Mouse (Mus musculus): ENCODE data around the gene Lrtm2. TPM values are rescaled to one million over a fixed set of nuclear protein-coding genes. Genes with fewer than 3 reads are reported as not detected.
"Not testable (repeated sequence)": the region's sequence is repeated elsewhere in the genome, so short reads cannot be mapped to it uniquely, and the experiment has no call there.

Gene Lrtm2
- polyA plus RNA-seq, 1 experiment from 2014 or later, result 0.04 TPM

DNA sequence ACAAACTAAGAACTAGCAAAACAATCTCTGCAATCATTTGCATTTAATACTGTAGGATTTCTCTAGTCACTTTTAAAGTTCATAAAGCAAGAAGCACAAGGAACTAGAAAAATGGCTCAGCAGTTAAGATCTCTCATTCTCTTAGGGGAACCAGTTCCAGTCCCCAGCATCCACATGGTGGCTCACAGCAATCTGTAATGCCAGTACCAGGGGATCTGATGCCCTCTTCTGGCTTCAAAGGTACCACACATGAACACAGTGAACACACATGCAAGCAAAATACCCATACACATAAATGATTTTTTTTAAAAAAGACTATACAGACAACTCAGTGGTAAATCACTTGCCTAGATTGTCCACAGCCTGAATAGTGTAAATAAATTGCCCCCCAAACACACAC lies 41.1 kb upstream of the Lrtm2 start:
- H3K9ac ChIP-seq (ENCODE audit: low read depth, low read length), result no peak overlapping the region
- no peak overlapping the region for H3K4me3 ChIP-seq (ENCODE audit: low read depth, low read length)
- H3K27me3 ChIP-seq (replicated peaks; ENCODE audit: control insufficient read depth, insufficient read depth, low read length), result no peaks in the 10 kb centered on the region
- H3K36me3 ChIP-seq (ENCODE audit: control insufficient read depth, insufficient read depth), result peaks cover 9% of the 10 kb centered on the region
- 0 out of 2 replicates have a peak, but pooled peaks cover 8% of the 10 kb centered on the region for H3K4me1 ChIP-seq (replicated peaks; ENCODE audit: control insufficient read depth, insufficient read depth, low read length)
- H3K27ac ChIP-seq (ENCODE audit: low read depth, low read length), result no peak overlapping the region
- no peak for ATAC-seq
- H3K4me2 ChIP-seq (replicated peaks; ENCODE audit: low read depth), result no peak overlapping the region
- H3K9me3 ChIP-seq (ENCODE audit: control insufficient read depth), result no peaks in the 10 kb centered on the region
- peak; percentile 55 for TF ChIP-seq CTCF (IDR thresholded peaks at IDR 0.05; ENCODE audit: low read depth)

DNA sequence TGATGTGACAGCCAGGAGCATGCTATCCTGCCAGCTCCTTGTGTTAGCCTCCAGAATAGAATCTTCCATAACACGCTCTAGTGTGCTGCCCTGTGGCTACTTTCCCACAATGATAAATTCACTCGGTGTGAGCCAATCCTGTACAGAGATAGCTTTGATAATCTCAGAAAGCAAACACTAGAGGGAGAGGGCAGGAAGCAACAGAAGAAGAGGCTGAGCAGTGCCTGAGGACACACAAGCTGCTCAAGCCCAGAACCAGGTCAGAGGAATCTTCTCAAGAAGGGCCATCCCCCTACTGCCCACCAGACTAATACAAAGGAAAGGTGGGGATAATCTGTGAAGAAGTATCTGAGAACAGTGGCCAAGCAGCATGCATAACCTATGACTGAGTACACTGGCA lies 36.8 kb upstream of the Lrtm2 start:
- H3K9me3 ChIP-seq (ENCODE audit: control insufficient read depth), result no peaks in the 10 kb centered on the region
- 0 out of 2 replicates have a peak, but pooled peaks cover under 1% of the 10 kb centered on the region for H3K4me1 ChIP-seq (replicated peaks; ENCODE audit: control insufficient read depth, insufficient read depth, low read length)
- TF ChIP-seq CTCF (IDR thresholded peaks at IDR 0.05; ENCODE audit: low read depth), result no peak
- H3K4me2 ChIP-seq (replicated peaks; ENCODE audit: low read depth), result no peak overlapping the region
- H3K27me3 ChIP-seq (replicated peaks; ENCODE audit: control insufficient read depth, insufficient read depth, low read length), result no peaks in the 10 kb centered on the region
- 60% methylated on average over 2 of the region's 2 CpGs for WGBS
- ATAC-seq, result no peak
- no peak overlapping the region for H3K4me3 ChIP-seq (ENCODE audit: low read depth, low read length)
- H3K9ac ChIP-seq (ENCODE audit: low read depth, low read length), result no peak overlapping the region
- H3K36me3 ChIP-seq (ENCODE audit: control insufficient read depth, insufficient read depth), result peaks cover 44% of the 10 kb centered on the region
- no peak overlapping the region for H3K27ac ChIP-seq (ENCODE audit: low read depth, low read length)

DNA sequence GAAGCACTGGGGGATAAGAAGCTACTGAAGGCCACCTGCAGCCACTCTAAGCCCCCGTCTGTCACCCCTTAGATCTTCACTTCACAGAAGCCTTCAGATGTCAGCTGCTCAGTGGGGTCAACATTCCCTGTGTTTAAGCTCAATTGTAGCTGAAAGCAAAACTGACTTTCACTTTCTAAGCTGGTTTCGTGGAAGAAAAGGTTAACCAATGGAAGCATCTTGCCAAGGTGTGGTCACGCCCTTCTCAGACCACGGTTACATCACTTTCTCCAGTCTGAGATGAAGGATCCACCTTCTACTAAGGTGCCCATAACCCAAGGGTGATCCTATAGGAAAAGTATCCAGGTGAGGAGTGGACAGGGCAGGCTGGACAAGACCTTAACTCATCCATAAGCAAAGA lies 36.2 kb upstream of the Lrtm2 start:
- not testable (repeated sequence) for H3K27ac ChIP-seq (ENCODE audit: low read depth, low read length); H3K27me3 ChIP-seq (replicated peaks; ENCODE audit: control insufficient read depth, insufficient read depth, low read length); H3K4me2 ChIP-seq (replicated peaks; ENCODE audit: low read depth); H3K9me3 ChIP-seq (ENCODE audit: control insufficient read depth); H3K4me3 ChIP-seq (ENCODE audit: low read depth, low read length); H3K4me1 ChIP-seq (replicated peaks; ENCODE audit: control insufficient read depth, insufficient read depth, low read length); H3K9ac ChIP-seq (ENCODE audit: low read depth, low read length)
- 0 out of 2 replicates have a peak, but pooled peaks have one; percentile 47 for ATAC-seq
- peaks cover 44% of the 10 kb centered on the region for H3K36me3 ChIP-seq (ENCODE audit: control insufficient read depth, insufficient read depth)
- 73% methylated on average over 3 of the region's 4 CpGs for WGBS

DNA sequence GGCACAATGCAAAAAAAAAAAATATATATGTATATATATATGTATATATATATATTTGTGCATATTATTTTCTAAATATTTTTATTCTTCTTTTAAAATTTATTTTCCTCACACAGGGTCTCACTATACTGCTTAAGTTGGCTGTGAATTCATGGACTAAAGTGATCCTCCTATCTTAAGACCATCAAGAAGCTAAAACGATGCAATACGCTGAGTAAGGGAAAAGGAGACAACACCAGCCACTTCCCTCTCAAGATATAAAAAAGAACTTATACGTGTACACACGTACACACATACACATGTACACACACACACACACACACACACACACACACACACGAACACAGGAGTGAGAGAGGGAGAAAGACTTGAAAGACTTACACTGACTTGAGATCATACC lies 33.0 kb upstream of the Lrtm2 start:
- ATAC-seq, result no peak
- Histone ChIP-seq H3K4me2 (replicated peaks; ENCODE audit: low read depth) (no peak overlapping the region), H3K9ac (ENCODE audit: low read depth, low read length) (no peak overlapping the region), H3K27ac (ENCODE audit: low read depth, low read length) (no peak overlapping the region), H3K9me3 (ENCODE audit: control insufficient read depth) (no peaks in the 10 kb centered on the region), H3K27me3 (replicated peaks; ENCODE audit: control insufficient read depth, insufficient read depth, low read length) (no peaks in the 10 kb centered on the region), H3K4me1 (replicated peaks; ENCODE audit: control insufficient read depth, insufficient read depth, low read length) (no peaks in the 10 kb centered on the region), H3K36me3 (ENCODE audit: control insufficient read depth, insufficient read depth) (peaks cover 65% of the 10 kb centered on the region), H3K4me3 (ENCODE audit: low read depth, low read length) (no peak overlapping the region)
- TF ChIP-seq CTCF (IDR thresholded peaks at IDR 0.05; ENCODE audit: low read depth), result no peak
- WGBS, result 88% methylated on average over 5 of the region's 5 CpGs

DNA sequence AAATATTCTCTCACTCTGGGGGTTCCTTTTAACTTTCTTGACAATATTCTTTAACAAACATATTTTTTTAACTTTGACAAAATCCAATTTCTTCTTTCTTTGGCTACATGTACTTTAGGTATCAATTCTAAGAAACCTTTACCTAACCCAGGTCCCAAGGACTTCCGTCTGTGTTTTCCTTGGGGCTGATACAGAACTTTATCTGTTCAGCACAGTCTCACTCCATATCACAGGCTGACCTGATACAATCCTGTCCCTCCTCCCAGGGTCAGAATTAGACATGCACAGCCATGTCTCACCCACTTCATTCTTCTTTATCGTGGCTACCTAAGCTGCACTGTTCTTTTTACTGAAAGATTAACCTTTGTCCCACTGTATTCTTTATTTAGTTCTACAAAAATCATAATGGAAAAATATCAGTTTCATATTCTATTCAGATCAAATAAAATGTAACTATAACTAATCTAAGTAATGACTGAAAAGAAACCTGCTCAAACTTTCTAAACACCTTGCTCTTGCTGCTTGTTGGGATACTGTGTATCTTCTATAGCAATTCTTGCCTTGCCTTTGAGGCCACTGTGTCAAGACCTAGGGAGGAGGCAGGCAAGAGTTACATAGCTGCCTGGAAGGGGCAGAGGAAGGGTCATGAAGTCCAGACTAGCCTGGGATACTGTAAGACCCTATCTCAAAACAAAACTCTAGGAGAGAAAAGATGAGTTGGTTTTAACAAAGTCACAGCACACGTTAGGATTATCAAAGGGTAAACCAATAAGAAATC lies 30.5 kb upstream of the Lrtm2 start:
- no peaks in the 10 kb centered on the region for H3K4me1 ChIP-seq (replicated peaks; ENCODE audit: control insufficient read depth, insufficient read depth, low read length)
- 77% methylated on average over 3 of the region's 3 CpGs for WGBS
- H3K4me3 ChIP-seq (ENCODE audit: low read depth, low read length), result no peak overlapping the region
- H3K9me3 ChIP-seq (ENCODE audit: control insufficient read depth), result no peaks in the 10 kb centered on the region
- H3K36me3 ChIP-seq (ENCODE audit: control insufficient read depth, insufficient read depth), result peaks cover 77% of the 10 kb centered on the region
- no peaks in the 10 kb centered on the region for H3K27me3 ChIP-seq (replicated peaks; ENCODE audit: control insufficient read depth, insufficient read depth, low read length)
- H3K27ac ChIP-seq (ENCODE audit: low read depth, low read length), result no peak overlapping the region
- H3K4me2 ChIP-seq (replicated peaks; ENCODE audit: low read depth), result no peak overlapping the region
- no peak for ATAC-seq
- TF ChIP-seq CTCF (IDR thresholded peaks at IDR 0.05; ENCODE audit: low read depth), result no peak
- H3K9ac ChIP-seq (ENCODE audit: low read depth, low read length), result no peak overlapping the region

DNA sequence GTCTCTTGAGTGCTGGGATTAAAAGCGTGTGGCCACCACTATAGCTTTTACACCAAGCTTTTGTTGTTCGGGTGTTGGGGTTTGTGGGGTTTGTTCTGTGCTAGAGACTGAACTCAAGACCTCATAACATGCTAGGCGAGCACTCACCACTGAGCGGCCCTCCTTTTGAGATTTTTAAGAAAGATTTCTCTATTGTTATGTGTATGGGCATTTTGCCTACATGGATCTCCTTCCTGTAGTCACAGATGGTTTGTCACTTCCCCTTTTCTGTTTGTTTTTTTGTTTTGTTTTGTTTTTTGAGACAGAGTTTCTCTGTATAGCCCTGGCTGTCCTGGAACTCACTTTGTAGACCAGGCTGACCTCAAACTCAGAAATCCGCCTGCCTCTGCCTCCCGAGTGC lies 29.7 kb upstream of the Lrtm2 start:
- ATAC-seq; H3K4me1 ChIP-seq (replicated peaks; ENCODE audit: control insufficient read depth, insufficient read depth, low read length); H3K27ac ChIP-seq (ENCODE audit: low read depth, low read length); H3K27me3 ChIP-seq (replicated peaks; ENCODE audit: control insufficient read depth, insufficient read depth, low read length); H3K4me2 ChIP-seq (replicated peaks; ENCODE audit: low read depth); H3K9ac ChIP-seq (ENCODE audit: low read depth, low read length); H3K4me3 ChIP-seq (ENCODE audit: low read depth, low read length); H3K9me3 ChIP-seq (ENCODE audit: control insufficient read depth): not testable (repeated sequence)
- peaks cover 77% of the 10 kb centered on the region for H3K36me3 ChIP-seq (ENCODE audit: control insufficient read depth, insufficient read depth)
- WGBS, result 89% methylated on average over 6 of the region's 6 CpGs
